Mouse (Mus musculus): ENCODE measurements at regions not wholly inside any gene's neighbourhood (a gene's known extent, or its start where the extent isn't known, plus 50 kb on each side); places are given as distances from the start of the nearest gene placed in this dataset.

DNA sequence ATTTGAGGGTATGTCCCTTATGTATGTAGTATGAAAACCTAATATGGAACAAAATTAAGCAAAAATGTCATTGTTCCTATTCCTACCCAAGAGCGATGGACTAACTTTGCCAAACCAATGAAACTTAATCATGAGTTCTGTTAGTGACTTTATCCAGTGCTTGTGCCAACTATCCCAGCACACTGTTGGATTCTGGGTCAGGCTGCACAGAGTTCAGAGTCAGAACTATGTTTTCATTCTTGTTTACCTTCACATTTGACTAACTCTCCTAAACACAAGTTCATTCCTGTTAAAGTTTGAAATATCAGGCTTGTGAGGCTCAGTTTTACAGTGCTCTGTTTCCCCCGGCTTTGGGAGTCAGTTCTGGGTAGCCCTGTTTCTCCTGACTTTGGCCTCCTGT is 100.2 kb downstream of the Sp3 start:
- Histone ChIP-seq H3K4me1 (ENCODE audit: control insufficient read depth, insufficient read depth, insufficient read length) (no peaks in the 10 kb centered on the region), H3K4me3 (ENCODE audit: extremely low read depth, insufficient read depth, insufficient read length) (no peak overlapping the region), H3K27me3 (ENCODE audit: control insufficient read depth, insufficient read depth, low read length) (no peaks in the 10 kb centered on the region), H3K27ac (ENCODE audit: insufficient read depth, low read length) (no peak overlapping the region), H3K36me3 (ENCODE audit: control insufficient read depth, insufficient read depth, low read length) (no peaks in the 10 kb centered on the region)
- 92% methylated on average over 2 of the region's 2 CpGs for WGBS
- TF ChIP-seq POLR2A (IDR thresholded peaks at IDR 0.05; ENCODE audit: low read depth, low read length) (no peak), CTCF (IDR thresholded peaks at IDR 0.05; ENCODE audit: extremely low read depth, insufficient read depth, insufficient read length, insufficient replicate concordance) (no peak)
- no peak for DNase-seq (ENCODE audit: low read depth in 1 of 2, low spot score in 2 of 2)

DNA sequence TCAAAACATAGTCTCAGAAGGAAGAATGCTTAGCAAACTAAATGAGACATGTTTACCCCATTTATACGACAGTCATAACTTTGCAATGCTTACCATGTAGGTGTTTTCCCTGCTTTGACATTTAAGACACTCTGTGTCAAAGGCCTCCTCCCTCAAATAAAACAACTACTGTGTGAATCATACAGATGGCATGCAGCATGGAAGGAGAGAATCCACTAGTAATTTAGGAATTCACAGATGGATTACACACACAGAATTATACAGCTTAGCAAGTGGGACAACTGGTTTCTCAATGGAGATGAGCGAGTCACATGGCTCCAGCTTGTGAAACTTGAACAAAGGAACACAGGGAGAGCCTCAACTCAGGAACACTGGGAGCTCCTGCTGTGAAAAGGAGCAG is 98.7 kb downstream of the Sp3 start:
- no peak overlapping the region for H3K4me3 ChIP-seq (ENCODE audit: extremely low read depth, insufficient read depth, insufficient read length)
- H3K27ac ChIP-seq (ENCODE audit: insufficient read depth, low read length): no peak overlapping the region
- no peak for DNase-seq (ENCODE audit: low read depth in 1 of 2, low spot score in 2 of 2)
- no peaks in the 10 kb centered on the region for H3K4me1 ChIP-seq (ENCODE audit: control insufficient read depth, insufficient read depth, insufficient read length)
- no peaks in the 10 kb centered on the region for H3K36me3 ChIP-seq (ENCODE audit: control insufficient read depth, insufficient read depth, low read length)
- 83% methylated on average over 2 of the region's 2 CpGs for WGBS
- H3K27me3 ChIP-seq (ENCODE audit: control insufficient read depth, insufficient read depth, low read length): no peaks in the 10 kb centered on the region
- TF ChIP-seq POLR2A (IDR thresholded peaks at IDR 0.05; ENCODE audit: low read depth, low read length) (no peak), CTCF (IDR thresholded peaks at IDR 0.05; ENCODE audit: extremely low read depth, insufficient read depth, insufficient read length, insufficient replicate concordance) (no peak)

DNA sequence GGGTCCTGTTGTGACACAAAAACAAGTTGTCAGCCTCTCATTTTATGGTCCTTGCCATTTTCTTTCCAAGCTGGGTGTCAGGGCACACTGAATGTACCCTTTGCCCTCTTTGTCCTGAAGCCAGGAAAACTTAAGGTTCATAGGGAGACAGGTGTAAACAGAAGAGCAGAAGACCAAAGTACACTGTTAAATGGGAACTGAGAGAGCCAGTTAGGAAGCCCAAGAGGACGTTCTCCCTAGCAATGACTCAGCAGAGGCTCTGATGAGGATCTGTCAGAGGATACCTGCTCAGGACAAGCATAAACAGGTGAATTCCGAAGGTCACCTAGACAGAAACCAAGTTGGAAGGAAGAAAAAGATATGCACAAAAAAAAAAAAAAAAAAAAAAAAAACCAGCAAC is 94.0 kb downstream of the Sp3 start:
- Histone ChIP-seq H3K4me3 (ENCODE audit: extremely low read depth, insufficient read depth, insufficient read length) (no peak overlapping the region), H3K4me1 (ENCODE audit: control insufficient read depth, insufficient read depth, insufficient read length) (no peaks in the 10 kb centered on the region), H3K27me3 (ENCODE audit: control insufficient read depth, insufficient read depth, low read length) (no peaks in the 10 kb centered on the region), H3K36me3 (ENCODE audit: control insufficient read depth, insufficient read depth, low read length) (no peaks in the 10 kb centered on the region), H3K27ac (ENCODE audit: insufficient read depth, low read length) (no peak overlapping the region)
- no peak for DNase-seq (ENCODE audit: low read depth in 1 of 2, low spot score in 2 of 2)
- TF ChIP-seq POLR2A (IDR thresholded peaks at IDR 0.05; ENCODE audit: low read depth, low read length): no peak
- no peak for TF ChIP-seq CTCF (IDR thresholded peaks at IDR 0.05; ENCODE audit: extremely low read depth, insufficient read depth, insufficient read length, insufficient replicate concordance)
- 76% methylated on average over 2 of the region's 2 CpGs for WGBS
